Mouse (Mus musculus): ENCODE data around the gene Rin2.
"Not testable (repeated sequence)": the region's sequence is repeated elsewhere in the genome, so short reads cannot be mapped to it uniquely, and the experiment has no call there.

Rin2 gene

DNA sequence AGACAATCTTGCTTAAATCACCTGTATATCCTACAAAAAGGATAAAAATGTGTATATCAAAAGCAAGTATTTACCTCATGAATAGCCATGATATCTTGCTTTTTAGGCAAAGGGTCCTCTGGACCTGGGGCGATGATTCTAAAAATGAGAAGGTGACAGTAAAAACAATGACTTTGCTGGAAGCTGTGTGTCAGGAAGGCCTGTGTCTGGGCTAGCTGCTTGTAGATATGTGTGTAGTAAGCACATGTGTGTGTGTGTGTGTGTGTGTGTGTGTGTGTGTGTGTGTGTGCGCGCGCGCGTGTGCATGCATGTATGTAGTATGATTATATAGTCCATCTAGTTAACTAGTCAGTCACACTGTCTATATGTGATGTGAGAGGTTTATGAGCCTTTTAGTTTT, 218.7 kb downstream of the Rin2 start:
- DNase-seq (ENCODE audit: low spot score in 2 of 2): no peak

DNA sequence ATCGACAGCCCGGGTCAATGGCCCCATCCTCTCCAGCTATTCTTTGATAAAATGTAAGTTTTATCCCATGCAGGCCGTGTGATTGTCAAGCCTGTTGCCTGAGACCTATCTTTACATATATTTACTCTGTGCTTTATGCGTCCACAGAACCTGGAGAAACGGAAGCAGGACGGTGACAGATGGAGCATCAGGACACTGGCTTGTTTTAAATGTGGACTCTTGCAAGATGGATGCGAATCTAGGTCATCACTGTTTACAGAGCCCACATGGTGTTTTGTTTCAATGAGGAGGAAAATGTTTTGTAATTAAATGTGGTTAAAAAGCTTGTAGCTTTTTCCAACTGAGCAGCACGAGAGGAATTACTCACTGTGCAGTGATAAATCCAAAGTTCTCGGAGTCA, 223.1 kb downstream of the Rin2 start:
- no peak for DNase-seq (ENCODE audit: low spot score in 2 of 2)

DNA sequence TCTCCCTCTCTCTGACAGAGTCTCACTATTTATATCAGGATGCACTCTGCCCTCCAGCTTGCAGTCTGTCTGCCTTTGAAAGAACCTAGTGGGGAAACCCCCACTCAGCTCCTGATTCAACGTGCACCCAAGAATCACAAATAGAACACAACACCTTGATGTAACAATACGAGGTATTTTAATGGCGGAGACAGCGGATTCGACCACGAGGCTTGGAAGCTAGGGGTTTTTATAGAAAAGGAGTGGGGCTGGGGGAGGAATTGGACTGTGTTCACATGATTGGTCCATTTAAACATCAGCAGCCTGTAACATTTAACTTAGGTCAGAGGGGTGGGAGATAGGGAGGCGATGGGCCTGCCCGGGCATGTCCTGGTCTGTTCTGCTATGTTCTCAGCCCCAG, 225.3 kb downstream of the Rin2 start:
- DNase-seq (ENCODE audit: low spot score in 2 of 2): not testable (repeated sequence)

DNA sequence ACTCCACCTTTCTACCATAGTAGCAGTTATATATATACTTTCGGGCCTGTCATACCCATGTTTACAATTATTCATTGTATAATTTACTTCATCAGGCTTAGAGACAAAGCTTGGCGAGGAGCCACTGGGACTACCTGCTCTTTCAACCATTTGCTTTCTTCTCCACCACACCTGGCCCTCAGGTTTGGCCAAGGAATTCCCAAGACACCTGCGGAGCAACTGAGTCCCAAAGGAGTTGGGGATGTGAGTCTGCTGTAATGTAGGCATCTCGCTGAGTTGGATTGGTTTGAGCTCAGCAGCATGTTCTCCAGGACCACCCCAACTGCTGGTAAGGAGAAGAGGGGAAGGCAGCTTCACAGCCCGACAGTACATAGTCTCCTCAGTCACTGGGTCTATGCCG, 226.8 kb downstream of the Rin2 start, which contains the start of gene Naa20:
Gene Naa20 (plus strand): TSS at position 239 of the 400 bp plus-strand sequence.
- DNase-seq (ENCODE audit: low spot score in 2 of 2): no peak

DNA sequence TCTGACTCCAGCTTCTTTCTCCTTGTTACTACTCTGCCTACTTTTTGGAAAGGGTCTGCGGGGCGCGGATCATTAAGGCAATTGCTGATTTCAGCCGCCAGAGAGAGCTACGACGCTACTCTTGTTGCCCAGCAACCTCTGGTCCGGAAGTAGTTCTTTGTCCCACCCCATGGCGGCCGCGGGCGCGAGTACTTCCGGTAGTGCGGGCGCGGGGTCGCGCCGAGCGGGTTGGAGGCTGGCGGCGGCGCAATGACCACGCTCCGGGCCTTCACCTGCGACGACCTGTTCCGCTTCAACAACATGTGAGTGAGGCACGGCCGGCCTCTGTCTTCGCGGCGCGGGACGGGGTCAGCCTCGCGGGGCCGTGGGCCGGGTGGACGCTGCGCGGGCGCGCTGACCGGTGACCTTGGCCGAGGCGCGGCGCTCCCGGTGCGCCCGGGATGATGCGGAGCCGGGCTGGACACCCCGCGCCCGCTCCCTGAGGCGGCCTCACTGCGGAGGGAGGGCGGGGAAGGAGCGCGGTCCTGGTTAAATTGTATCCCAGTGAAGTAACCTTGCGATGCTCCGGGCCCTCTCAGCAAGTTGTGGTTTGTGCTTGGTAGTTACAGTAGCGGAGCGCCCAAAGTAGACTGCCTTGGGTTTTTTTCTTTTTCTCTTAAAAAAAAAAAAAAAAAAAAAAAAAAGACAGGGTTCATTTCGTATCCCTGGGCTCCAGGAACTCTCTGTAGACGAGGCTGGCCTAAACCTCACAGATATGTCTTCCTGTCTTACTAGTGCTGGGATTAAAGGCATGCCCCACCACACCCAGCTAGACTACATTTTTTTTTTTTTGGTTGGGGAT, 228.3 kb downstream of the Rin2 start:
- peak; percentile 76 to 92 for DNase-seq (ENCODE audit: low spot score in 2 of 2)

DNA sequence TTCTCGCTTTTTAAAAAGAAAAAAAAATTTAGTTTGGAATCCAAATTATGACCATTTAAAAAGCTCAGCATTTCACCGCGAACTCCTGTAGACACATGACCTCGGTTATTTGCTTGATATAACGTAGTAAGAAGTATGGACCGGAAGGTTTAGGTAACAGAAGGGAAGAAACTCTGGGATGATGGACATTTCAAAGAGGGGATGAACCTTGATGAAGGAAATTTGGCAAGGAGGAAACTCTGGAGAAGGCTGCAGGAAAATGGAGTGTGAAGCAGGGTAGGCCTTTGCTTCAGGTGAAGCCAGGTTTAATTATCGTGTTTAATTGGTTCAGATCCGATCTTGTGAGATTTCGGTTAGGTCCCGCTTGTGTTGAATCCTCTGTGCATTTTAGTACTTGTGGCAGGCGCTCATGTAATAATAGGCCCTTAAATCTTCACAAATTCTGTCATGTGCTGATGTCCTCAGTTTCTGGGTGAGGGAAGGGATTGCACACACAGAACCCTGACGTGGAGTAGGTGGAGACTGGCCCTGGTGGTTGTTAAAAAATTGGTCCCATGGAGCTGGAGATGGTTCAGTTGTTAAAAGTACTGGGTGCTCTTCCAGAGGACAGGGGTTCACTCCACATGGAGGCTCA, 229.1 kb downstream of the Rin2 start:
- DNase-seq (ENCODE audit: low spot score in 2 of 2): no peak

DNA sequence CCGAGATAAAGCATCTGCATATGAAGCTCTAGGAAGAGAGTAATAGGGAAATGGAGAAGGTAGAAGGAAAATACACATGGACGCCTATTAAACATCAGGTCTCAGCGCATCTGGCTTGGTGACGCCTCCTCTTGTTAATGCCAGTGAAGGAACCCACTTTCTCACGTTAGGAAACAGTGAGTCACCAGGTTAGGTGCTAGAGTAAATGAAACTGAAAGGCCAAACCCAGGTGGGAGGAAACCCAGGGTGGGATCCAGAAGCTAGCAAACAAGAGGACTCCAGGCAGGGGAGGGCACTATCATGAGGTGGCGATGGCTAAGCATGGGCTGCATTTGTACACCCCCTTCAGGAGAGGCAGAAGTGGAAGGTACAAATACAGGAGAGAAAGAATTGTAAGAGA, 230.1 kb downstream of the Rin2 start:
- DNase-seq (ENCODE audit: low spot score in 2 of 2): no peak

DNA sequence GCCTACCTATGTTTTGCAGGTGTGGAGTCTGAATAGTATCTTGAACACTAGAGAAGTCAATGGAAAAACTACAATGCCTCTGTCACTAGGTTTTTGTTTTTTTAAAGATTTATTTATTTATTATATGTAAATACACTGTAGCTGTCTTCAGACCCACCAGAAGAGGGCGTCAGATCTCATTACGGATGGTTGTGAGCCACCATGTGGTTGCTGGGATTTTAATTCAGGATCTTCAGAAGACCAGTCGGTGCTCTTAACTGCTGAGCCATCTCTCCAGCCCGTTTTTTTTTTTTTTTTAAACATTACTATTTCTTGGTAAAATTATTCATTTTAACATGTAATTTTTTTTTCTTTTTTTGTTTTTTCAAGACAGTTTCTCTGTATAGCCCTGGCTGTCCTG, 230.9 kb downstream of the Rin2 start:
- DNase-seq (ENCODE audit: low spot score in 2 of 2): not testable (repeated sequence)

DNA sequence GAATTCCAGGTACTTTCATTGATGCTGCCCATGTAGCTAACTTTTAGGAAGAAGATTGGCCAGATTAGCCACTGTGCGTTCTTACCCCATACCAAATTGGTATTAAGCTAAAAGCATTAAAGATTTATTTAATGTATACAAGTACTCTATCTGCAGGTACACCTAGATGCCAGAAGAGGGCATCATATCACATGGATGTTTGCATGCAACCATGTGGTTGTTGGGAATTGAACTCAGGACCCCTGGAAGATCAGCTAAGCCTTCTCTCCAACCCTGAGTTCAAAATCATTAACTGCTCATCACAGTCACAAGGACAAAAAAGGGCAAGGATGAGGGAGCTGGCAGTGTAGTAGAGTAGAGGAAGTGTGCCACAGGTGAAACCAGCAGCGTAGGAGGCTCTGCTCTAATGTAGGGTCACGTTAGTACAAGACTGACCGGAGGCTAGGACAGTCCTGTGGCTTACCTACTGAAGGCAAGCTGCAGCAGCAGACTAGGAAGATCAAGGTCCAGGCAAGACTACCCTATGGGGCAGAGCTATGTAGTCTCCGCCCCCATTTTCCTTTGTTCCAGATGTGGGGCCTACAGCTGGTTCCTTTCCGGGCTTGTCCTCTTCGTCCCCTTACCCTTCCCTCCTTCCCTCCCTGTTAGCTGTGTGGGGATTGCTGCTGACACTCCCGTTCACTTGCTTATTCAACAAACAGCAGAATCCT, 246.1 kb downstream of the Rin2 start:
- DNase-seq (ENCODE audit: low spot score in 2 of 2): no peak

DNA sequence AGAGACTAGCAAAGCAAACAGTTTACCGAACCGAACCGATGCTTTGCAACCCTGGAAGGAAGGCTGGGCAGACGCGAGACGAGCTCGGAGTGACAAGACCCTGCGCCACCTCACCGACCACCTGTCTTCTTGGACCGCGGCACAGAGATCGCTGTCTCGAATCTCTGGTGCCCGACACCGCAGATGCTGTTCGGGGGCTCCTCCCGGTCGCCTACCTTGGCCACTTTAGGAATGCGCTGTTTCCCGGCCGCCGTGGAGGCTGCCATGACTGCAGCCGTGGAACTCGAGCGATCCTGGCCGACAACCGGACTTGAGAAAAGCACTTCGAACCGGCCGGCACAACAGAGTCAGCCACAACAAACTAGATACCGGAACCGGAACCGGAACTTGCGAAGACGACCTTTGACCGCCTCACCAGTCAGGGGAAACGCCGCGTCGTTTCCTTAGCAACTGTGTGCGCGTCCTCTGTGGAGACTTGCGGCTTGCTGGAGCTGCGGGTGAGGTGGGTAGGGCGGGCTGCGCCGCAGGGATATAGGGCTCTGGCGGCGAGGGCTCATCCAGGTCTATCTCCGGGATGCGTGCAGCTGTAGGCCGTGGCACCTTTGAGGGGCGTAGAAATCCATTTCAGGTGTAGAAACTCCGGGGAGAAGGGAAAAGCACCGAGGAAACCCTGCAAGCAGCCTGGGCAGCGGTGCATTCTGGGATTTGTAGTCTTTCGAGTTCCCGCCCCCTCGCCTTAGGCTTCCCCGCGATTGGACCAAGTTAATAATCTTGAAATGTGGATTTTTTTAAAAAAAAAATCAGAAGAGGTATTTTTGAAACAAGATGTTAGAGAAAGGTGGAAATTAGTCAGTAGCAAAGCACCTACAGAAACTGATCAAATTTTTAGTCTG, 259.6 kb downstream of the Rin2 start, which contains the start of the genes Cfap61 and Crnkl1:
Gene Cfap61 (plus strand): TSS at position 446 of the 893 bp plus-strand sequence.
Gene Crnkl1 (minus strand): TSS at position 676 of the 893 bp plus-strand sequence.
- peak; percentile 85 to 94 for DNase-seq (ENCODE audit: low spot score in 2 of 2)

DNA sequence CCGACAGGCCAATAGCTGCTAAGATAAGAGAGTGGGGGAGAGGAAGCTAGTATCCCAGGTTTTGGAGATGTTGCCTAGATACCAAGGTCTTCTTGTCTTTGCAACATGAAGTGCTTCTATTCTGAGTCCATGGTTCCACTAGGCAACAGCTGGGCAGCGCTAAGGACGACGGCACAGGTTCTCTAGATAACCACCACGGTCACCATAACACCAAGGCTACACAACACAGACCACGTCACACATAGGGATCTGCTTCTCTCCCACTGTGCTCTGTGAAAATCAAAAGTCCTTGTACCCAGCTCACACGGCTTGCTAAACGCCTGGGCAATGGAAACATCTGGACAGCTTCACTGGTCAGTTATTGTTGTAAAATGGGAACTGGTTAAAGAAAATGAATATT, 262.0 kb downstream of the Rin2 start:
- no peak for DNase-seq (ENCODE audit: low spot score in 2 of 2)

All from left cerebral cortex, adult 9 months (tissue).